Mouse (Mus musculus) neural tube, embryonic 14.5 days (tissue): ENCODE data around the gene Ace. TPM values are rescaled to one million over a fixed set of nuclear protein-coding genes. Genes with fewer than 3 reads are reported as not detected.

Source experiments
- ATAC-seq: fragments of 200-750 bp; cut with Nextera tagmentation; 2 replicates; pipeline ENCODE4 v1.8.0; 2017; ENCODE audit warnings: low read depth, mild to moderate bottlenecking, moderate TSS enrichment, moderate library complexity
- H3K27ac ChIP-seq: fragments of 300-500 bp; sonication (generic); 2 replicates; pipeline ENCODE4 v1.5.1; 2014; ENCODE audit warnings: low read depth, mild to moderate bottlenecking, control low read depth, low read length, moderate library complexity, mixed read lengths
- H3K27me3 ChIP-seq: fragments of 300-500 bp; sonication (generic); 2 replicates; pipeline ENCODE4 v1.6.1; 2014; ENCODE audit warnings: low read length; ENCODE audit not compliant: control insufficient read depth, insufficient read depth
- H3K36me3 ChIP-seq: fragments of 300-500 bp; sonication (generic); 2 replicates; pipeline ENCODE4 v1.6.1; 2014; ENCODE audit warnings: low read length, mixed read lengths; ENCODE audit not compliant: control insufficient read depth, insufficient read depth
- H3K4me1 ChIP-seq: fragments of 300-500 bp; sonication (generic); 2 replicates; pipeline ENCODE4 v1.6.1; 2014; ENCODE audit warnings: low read length; ENCODE audit not compliant: control insufficient read depth, insufficient read depth
- H3K4me2 ChIP-seq: fragments of 300-500 bp; sonication (generic); 2 replicates; pipeline ENCODE4 v1.6.1; 2014; ENCODE audit warnings: mild to moderate bottlenecking, low read depth, low read length, control low read depth
- H3K4me3 ChIP-seq: fragments of 300-500 bp; sonication (generic); 2 replicates; pipeline ENCODE4 v1.5.1; 2014; ENCODE audit warnings: low read depth, low read length, control low read depth, mixed read lengths
- H3K9ac ChIP-seq: fragments of 300-500 bp; sonication (generic); replicated peaks from 2 replicates; pipeline ENCODE4 v1.6.1; 2014; ENCODE audit warnings: low read depth, mild to moderate bottlenecking, control low read depth, low read length, mixed read lengths
- H3K9me3 ChIP-seq: fragments of 300-500 bp; sonication (generic); 2 replicates; pipeline ENCODE4 v1.6.1; 2016; ENCODE audit warnings: low read length; ENCODE audit not compliant: control insufficient read depth
- WGBS: fragments of 180-500 bp; shearing (Covaris S2); extraction: QIAGEN DNeasy Blood & Tissue Kit; methylation state at CpG from one replicate; pipeline ENCODE4 v1.1.7; 2014; 5-methylcytosine and 5-hydroxymethylcytosine counted together
- polyA plus RNA-seq: library from polyadenylated mRNA; unstranded; fragments of >200 nt; fragmentation: Nextera tagmentation; extraction: Ambion mirVana; gene quantifications from 2 replicates; pipeline ENCODE4 v1.2.1, GENCODE M21; 2014

Gene Ace
- polyA plus RNA-seq, 1 experiment from 2014 or later, result 4.0 TPM

- Histone ChIP-seq H3K27me3 (no peaks in the 10 kb centered on the region), H3K4me2 (no peak overlapping the region), H3K36me3 (no peaks in the 10 kb centered on the region), H3K27ac (no peak overlapping the region), H3K4me1 (no peaks in the 10 kb centered on the region), H3K4me3 (no peak overlapping the region), H3K9me3 (no peaks in the 10 kb centered on the region), H3K9ac (no peak overlapping the region)
- no peak for ATAC-seq
- 47% methylated on average over 4 of the region's 4 CpGs for WGBS
Observed at GRCm38 (mm10) chr11:106001718-106002117, 34.0 kb downstream of the Ace start.

- H3K27ac ChIP-seq, result no peak overlapping the region
- H3K9ac ChIP-seq, result no peak overlapping the region
- H3K4me2 ChIP-seq, result no peak overlapping the region
- H3K36me3 ChIP-seq, result no peaks in the 10 kb centered on the region
- no peak overlapping the region for H3K4me3 ChIP-seq
- ATAC-seq, result no peak
- 91% methylated on average over 1 of the region's 1 CpGs for WGBS
- H3K4me1 ChIP-seq, result 0 out of 2 replicates have a peak, but pooled peaks cover 4% of the 10 kb centered on the region
- no peaks in the 10 kb centered on the region for H3K27me3 ChIP-seq
- H3K9me3 ChIP-seq, result no peaks in the 10 kb centered on the region
Observed at GRCm38 (mm10) chr11:106004576-106004975, 36.8 kb downstream of the Ace start.

- no peaks in the 10 kb centered on the region for H3K27me3 ChIP-seq
- H3K27ac ChIP-seq, result no peak overlapping the region
- no peaks in the 10 kb centered on the region for H3K9me3 ChIP-seq
- H3K4me3 ChIP-seq, result no peak overlapping the region
- 27% methylated on average over 5 of the region's 5 CpGs for WGBS
- no peak overlapping the region for H3K4me2 ChIP-seq
- no peaks in the 10 kb centered on the region for H3K36me3 ChIP-seq
- 0 out of 2 replicates have a peak, but pooled peaks cover 4% of the 10 kb centered on the region for H3K4me1 ChIP-seq
- no peak for ATAC-seq
- H3K9ac ChIP-seq, result no peak overlapping the region
Observed at GRCm38 (mm10) chr11:106005970-106006369, 38.2 kb downstream of the Ace start.

- no peaks in the 10 kb centered on the region for H3K27me3 ChIP-seq
- under 1% methylated on average over 23 of the region's 25 CpGs for WGBS
- H3K27ac ChIP-seq, result no peak within 1 kb of the TSS
- H3K9me3 ChIP-seq, result no peaks in the 10 kb centered on the region
- H3K4me1 ChIP-seq, result peaks cover 6% of the 10 kb centered on the region; the same call in 1 of the 2 replicates
- ATAC-seq, result no peak
- H3K36me3 ChIP-seq, result no peaks in the 10 kb centered on the region
- H3K9ac ChIP-seq, result 0 out of 2 replicates have a peak within 1 kb of the TSS, but pooled peaks have one; percentile 7
- peak within 1 kb of the TSS; percentile 21; the same call in 1 of the 2 replicates for H3K4me3 ChIP-seq
- H3K4me2 ChIP-seq, result peak within 1 kb of the TSS; percentile 40
Observed at GRCm38 (mm10) chr11:106007821-106008220, 40.1 kb downstream of the Ace start, which contains the start of gene Kcnh6. TSS of gene Kcnh6 (plus strand) at chr11:106008124.

- peaks cover 7% of the 10 kb centered on the region; the same call in 1 of the 2 replicates for H3K4me1 ChIP-seq
- H3K4me3 ChIP-seq, result no peak overlapping the region
- H3K9me3 ChIP-seq, result no peaks in the 10 kb centered on the region
- no peak overlapping the region for H3K9ac ChIP-seq
- no peak overlapping the region for H3K27ac ChIP-seq
- H3K36me3 ChIP-seq, result no peaks in the 10 kb centered on the region
- no peak for ATAC-seq
- 46% methylated on average over 7 of the region's 7 CpGs for WGBS
- no peaks in the 10 kb centered on the region for H3K27me3 ChIP-seq
- H3K4me2 ChIP-seq, result no peak overlapping the region
Observed at GRCm38 (mm10) chr11:106012711-106013110, 45.0 kb downstream of the Ace start.

- 70% methylated on average over 11 of the region's 11 CpGs for WGBS
- no peaks in the 10 kb centered on the region for H3K9me3 ChIP-seq
- peak; percentile 64; the same call in 1 of the 2 replicates for ATAC-seq
- H3K36me3 ChIP-seq, result no peaks in the 10 kb centered on the region
- no peaks in the 10 kb centered on the region for H3K27me3 ChIP-seq
- H3K4me1 ChIP-seq, result peaks cover 3% of the 10 kb centered on the region; the same call in 1 of the 2 replicates
- no peak overlapping the region for H3K9ac ChIP-seq
- 0 out of 2 replicates have a peak overlapping the region, but pooled peaks have one; percentile 22 for H3K27ac ChIP-seq
- H3K4me2 ChIP-seq, result no peak overlapping the region
- no peak overlapping the region for H3K4me3 ChIP-seq
Observed at GRCm38 (mm10) chr11:106013556-106014225, 45.9 kb downstream of the Ace start.

- Histone ChIP-seq H3K4me3 (no peak overlapping the region), H3K9ac (no peak overlapping the region), H3K27ac (no peak overlapping the region), H3K27me3 (no peaks in the 10 kb centered on the region), H3K4me1 (peaks cover 3% of the 10 kb centered on the region; the same call in 1 of the 2 replicates), H3K4me2 (no peak overlapping the region), H3K36me3 (no peaks in the 10 kb centered on the region), H3K9me3 (no peaks in the 10 kb centered on the region)
- ATAC-seq, result no peak
- 81% methylated on average over 5 of the region's 5 CpGs for WGBS
Observed at GRCm38 (mm10) chr11:106016440-106016839, 48.7 kb downstream of the Ace start.

- H3K4me3 ChIP-seq, result peak overlapping the region; percentile 47
- peak overlapping the region; percentile 71 for H3K4me2 ChIP-seq
- no peaks in the 10 kb centered on the region for H3K9me3 ChIP-seq
- WGBS, result 1% methylated on average over 50 of the region's 50 CpGs
- H3K27me3 ChIP-seq, result peaks cover 3% of the 10 kb centered on the region; the same call in 1 of the 2 replicates
- no peaks in the 10 kb centered on the region for H3K4me1 ChIP-seq
- H3K9ac ChIP-seq, result peak overlapping the region; percentile 51
- ATAC-seq, result peak; percentile 76
- peak overlapping the region; percentile 64; the same call in 1 of the 2 replicates for H3K27ac ChIP-seq
- no peaks in the 10 kb centered on the region for H3K36me3 ChIP-seq
Observed at GRCm38 (mm10) chr11:106020051-106020763, 52.5 kb downstream of the Ace start.

GRCm38 (mm10) chr11:106025774-106026173 is 58.0 kb downstream of the Ace start:
- no peak for ATAC-seq
- Histone ChIP-seq H3K4me2 (no peak overlapping the region), H3K36me3 (no peaks in the 10 kb centered on the region), H3K9ac (no peak overlapping the region), H3K4me3 (no peak overlapping the region), H3K4me1 (no peaks in the 10 kb centered on the region), H3K27ac (no peak overlapping the region), H3K9me3 (no peaks in the 10 kb centered on the region), H3K27me3 (peaks cover 3% of the 10 kb centered on the region; the same call in 1 of the 2 replicates)
- WGBS, result 91% methylated on average over 3 of the region's 3 CpGs
